12 mouse cellular contexts compared by ENCODE assay signal in the genomic region with DNA sequence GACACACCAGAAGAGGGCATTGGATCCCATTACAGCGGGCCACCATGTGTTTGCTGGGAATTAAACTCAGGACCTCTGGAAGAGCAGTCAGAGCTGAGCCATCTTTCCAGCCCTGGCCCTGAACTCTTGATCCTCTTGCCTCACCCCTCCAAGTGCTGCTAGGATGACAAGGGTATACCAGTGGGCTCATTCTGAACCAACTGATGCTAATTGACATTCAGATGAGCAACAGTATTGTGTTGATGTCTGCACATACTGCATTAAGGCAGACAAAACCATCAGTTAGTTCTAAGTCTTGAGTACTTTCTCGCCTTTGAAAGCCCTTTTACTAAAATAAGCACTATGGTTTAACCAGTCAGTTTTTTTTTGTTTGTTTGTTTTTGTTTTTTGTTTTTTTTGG. TPM values are rescaled to one million over a fixed set of nuclear protein-coding genes. Genes with fewer than 3 reads are reported as not detected.
"Had no signal": no experiment of that assay in that cellular context is flagged by ENCODE, and none has a peak within 500 bp of the region (broad histone marks: within the 10 kb centered on the region; RNA-seq: fewer than 3 reads in every experiment).

No protein-coding gene starts in this region.

- DNase-seq: retina, postnatal 1 day; right cerebral cortex, postnatal 14 days; right cerebral cortex, postnatal 25 days; right cerebral cortex, postnatal 4 days; spleen, adult 18-20 months; thymus, adult 18-20 months; thymus, adult 2 months; thymus, postnatal 14 days; thymus, postnatal 25 days; thymus, postnatal 36 days; thymus, postnatal 4 days had no signal

RNA-seq across cellular contexts. Expression of a gene that starts 29.3 kb away (rescaled TPM):
- total RNA-seq: neutrophil, adult 5-6 weeks had no signal
